In genomic region chrX:52162756-52163155, GRCm38 (mm10) we compare ENCODE assay signal across 10 mouse cellular contexts. TPM values are rescaled to one million over a fixed set of nuclear protein-coding genes. Genes with fewer than 3 reads are reported as not detected.
DNase-seq lines count a peak whose midpoint lies in the region; ATAC-seq and TF ChIP-seq lines count a peak whose summit lies in the region.
"Had no signal": no experiment of that assay in that cellular context is flagged by ENCODE, and none has a peak within 500 bp of the region (broad histone marks: within the 10 kb centered on the region; RNA-seq: fewer than 3 reads in every experiment).

No protein-coding gene starts in this region.

- H3K4me3 ChIP-seq in kidney, embryonic 15.5 days (replicated peaks), result peak overlapping the region; percentile 58
- peak overlapping the region; percentile 60 for H3K4me3 ChIP-seq in embryonic facial prominence, embryonic 15.5 days (replicated peaks)
- H3K4me3 ChIP-seq in intestine, postnatal 0 days (ENCODE audit: low read depth, low read length), result peak overlapping the region; percentile 54; the same call in 1 of the 2 replicates
- peak overlapping the region; percentile 48; the same call in 1 of the 2 replicates for H3K4me3 ChIP-seq in neural tube, embryonic 12.5 days

- H3K27ac ChIP-seq in kidney, embryonic 15.5 days, result no peak overlapping the region
- H3K27ac ChIP-seq in embryonic facial prominence, embryonic 15.5 days (replicated peaks), result no peak overlapping the region
- no peak overlapping the region for H3K27ac ChIP-seq in intestine, postnatal 0 days (ENCODE audit: low read depth, low read length)
- no peak overlapping the region for H3K27ac ChIP-seq in neural tube, embryonic 12.5 days

- H3K36me3 ChIP-seq in kidney, embryonic 15.5 days, result no peaks in the 10 kb centered on the region
- no peaks in the 10 kb centered on the region for H3K36me3 ChIP-seq in embryonic facial prominence, embryonic 15.5 days
- H3K36me3 ChIP-seq in intestine, postnatal 0 days (ENCODE audit: control insufficient read depth, insufficient read depth), result no peaks in the 10 kb centered on the region
- H3K36me3 ChIP-seq in neural tube, embryonic 12.5 days, result no peaks in the 10 kb centered on the region

- peaks cover 32% of the 10 kb centered on the region; the same call in 1 of the 2 replicates for H3K27me3 ChIP-seq in kidney, embryonic 15.5 days
- peaks cover 3% of the 10 kb centered on the region; the same call in 1 of the 2 replicates for H3K27me3 ChIP-seq in embryonic facial prominence, embryonic 15.5 days
- H3K27me3 ChIP-seq in intestine, postnatal 0 days (replicated peaks; ENCODE audit: control insufficient read depth, insufficient read depth, low read length), result no peaks in the 10 kb centered on the region
- H3K27me3 ChIP-seq in neural tube, embryonic 12.5 days (replicated peaks), result no peaks in the 10 kb centered on the region; the same call in none of the 2 replicates

- DNase-seq in kidney, adult 18-20 months, result no peak
- no peak for DNase-seq in B cell, adult 2 months
- no peak for DNase-seq in urinary bladder, postnatal 4 days (ENCODE audit: low spot score in 2 of 2)
- no peak for DNase-seq in gastrocnemius, adult 8-10 months (ENCODE audit: low spot score in 2 of 2)
- DNase-seq: gastrocnemius, postnatal 25 days; lung, postnatal 36 days had no signal

- no peak for ATAC-seq in kidney, embryonic 15.5 days (replicated peaks; ENCODE audit: low FRiP score)
- ATAC-seq in embryonic facial prominence, embryonic 15.5 days (ENCODE audit: insufficient number of reproducible peaks, low FRiP score, low TSS enrichment, low read depth), result no peak
- no peak for ATAC-seq in intestine, postnatal 0 days
- ATAC-seq in neural tube, embryonic 12.5 days (ENCODE audit: low FRiP score, low read depth), result no peak

- no peak for TF ChIP-seq CTCF in intestine, postnatal 0 days (IDR thresholded peaks at IDR 0.05; ENCODE audit: low read depth)

- H3K4me2 ChIP-seq in kidney, embryonic 15.5 days, result peak overlapping the region; percentile 82
- H3K4me2 ChIP-seq in embryonic facial prominence, embryonic 15.5 days (replicated peaks), result peak overlapping the region; percentile 51
- peak overlapping the region; percentile 81 for H3K4me2 ChIP-seq in intestine, postnatal 0 days (replicated peaks; ENCODE audit: low read depth)
- peak overlapping the region; percentile 73 for H3K4me2 ChIP-seq in neural tube, embryonic 12.5 days (replicated peaks)

- H3K4me1 ChIP-seq in kidney, embryonic 15.5 days, result 0 out of 2 replicates have a peak, but pooled peaks cover 3% of the 10 kb centered on the region
- no peaks in the 10 kb centered on the region for H3K4me1 ChIP-seq in embryonic facial prominence, embryonic 15.5 days
- no peaks in the 10 kb centered on the region for H3K4me1 ChIP-seq in intestine, postnatal 0 days (replicated peaks; ENCODE audit: control insufficient read depth, insufficient read depth, low read length)
- no peaks in the 10 kb centered on the region for H3K4me1 ChIP-seq in neural tube, embryonic 12.5 days

- no peaks in the 10 kb centered on the region for H3K9me3 ChIP-seq in kidney, embryonic 15.5 days (replicated peaks)
- no peaks in the 10 kb centered on the region for H3K9me3 ChIP-seq in embryonic facial prominence, embryonic 15.5 days (replicated peaks)
- H3K9me3 ChIP-seq in intestine, postnatal 0 days (ENCODE audit: control insufficient read depth), result no peaks in the 10 kb centered on the region
- H3K9me3 ChIP-seq in neural tube, embryonic 12.5 days, result no peaks in the 10 kb centered on the region

- H3K9ac ChIP-seq in kidney, embryonic 15.5 days, result no peak overlapping the region
- H3K9ac ChIP-seq in embryonic facial prominence, embryonic 15.5 days, result no peak overlapping the region
- H3K9ac ChIP-seq in intestine, postnatal 0 days (ENCODE audit: low read depth, low read length), result no peak overlapping the region
- no peak overlapping the region for H3K9ac ChIP-seq in neural tube, embryonic 12.5 days

- 33% methylated on average over 6 of the region's 6 CpGs for WGBS in kidney, embryonic 15.5 days
- WGBS in embryonic facial prominence, embryonic 15.5 days, result 30% methylated on average over 6 of the region's 6 CpGs
- 52% methylated on average over 6 of the region's 6 CpGs for WGBS in intestine, postnatal 0 days
- whole genome bisulfite sequencing in neural tube, embryonic 12.5 days, result 27% methylated on average over 6 of the region's 6 CpGs

RNA-seq across cellular contexts. Expression of gene Gpc4, which starts 2.3 kb away (rescaled TPM):
- 71.2 and 77.5 TPM in 2 replicates for polyA plus RNA-seq in kidney, embryonic 15.5 days (2015; fragmentation: Nextera tagmentation; extraction: Ambion mirVana)
- 86.3 and 86.5 TPM in 2 replicates for polyA plus RNA-seq in embryonic facial prominence, embryonic 15.5 days (2015; fragmentation: Nextera tagmentation; extraction: Ambion mirVana)
- 21.2 and 21.6 TPM in 2 replicates for polyA plus RNA-seq in intestine, postnatal 0 days (2015; fragmentation: Nextera tagmentation; extraction: Ambion mirVana)
- polyA plus RNA-seq in neural tube, embryonic 12.5 days (2016; fragmentation: Nextera tagmentation; extraction: Ambion mirVana), result 16.0 and 16.9 TPM in 2 replicates
- 10 to 100 TPM; 29.8 to 38.1 (median 34.0) TPM for total RNA-seq in gastrocnemius, adult 8-10 months (2022)
